Mouse (Mus musculus): ENCODE measurements around the gene Cdyl2. TPM values are rescaled to one million over a fixed set of nuclear protein-coding genes. Genes with fewer than 3 reads are reported as not detected.

Gene Cdyl2
- polyA plus RNA-seq, 1 experiment from 2014 or later = 8.6 TPM

DNA sequence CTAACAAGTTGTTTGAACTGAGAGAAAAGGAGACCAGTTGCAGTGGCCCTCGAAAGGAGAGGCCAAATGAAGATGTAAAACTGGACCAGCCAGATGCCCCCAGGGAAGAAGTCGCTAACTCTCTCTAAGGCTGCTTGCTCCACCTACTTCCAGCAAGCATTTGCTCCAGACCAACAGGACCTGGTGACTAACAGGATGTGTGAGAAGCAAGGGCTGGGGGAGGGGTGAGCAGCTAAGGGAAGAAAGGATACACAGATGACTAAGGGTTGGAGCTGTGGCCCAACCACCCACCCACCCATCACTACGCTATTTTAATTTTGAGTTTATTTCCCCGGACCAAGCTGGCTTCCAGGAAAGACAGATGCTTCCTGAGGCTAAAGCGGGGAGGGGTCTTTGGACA, 2.5 kb upstream of the Cdyl2 start:
- H3K27ac ChIP-seq (ENCODE audit: low read length) = no peak overlapping the region
- no peak overlapping the region for H3K4me2 ChIP-seq (ENCODE audit: low read length)
- H3K4me1 ChIP-seq (replicated peaks; ENCODE audit: control insufficient read depth, insufficient read depth, low read length) = peaks cover 7% of the 10 kb centered on the region
- ATAC-seq = no peak
- no peaks in the 10 kb centered on the region for H3K9me3 ChIP-seq (ENCODE audit: control insufficient read depth, low read length)
- no peak overlapping the region for H3K9ac ChIP-seq (replicated peaks; ENCODE audit: low read depth, low read length)
- no peaks in the 10 kb centered on the region for H3K27me3 ChIP-seq (replicated peaks; ENCODE audit: control insufficient read depth, insufficient read depth, low read length)
- 71% methylated on average over 5 of the region's 5 CpGs for WGBS
- H3K36me3 ChIP-seq (ENCODE audit: control insufficient read depth, insufficient read depth) = no peaks in the 10 kb centered on the region
- H3K4me3 ChIP-seq (replicated peaks; ENCODE audit: low read length) = no peak overlapping the region

DNA sequence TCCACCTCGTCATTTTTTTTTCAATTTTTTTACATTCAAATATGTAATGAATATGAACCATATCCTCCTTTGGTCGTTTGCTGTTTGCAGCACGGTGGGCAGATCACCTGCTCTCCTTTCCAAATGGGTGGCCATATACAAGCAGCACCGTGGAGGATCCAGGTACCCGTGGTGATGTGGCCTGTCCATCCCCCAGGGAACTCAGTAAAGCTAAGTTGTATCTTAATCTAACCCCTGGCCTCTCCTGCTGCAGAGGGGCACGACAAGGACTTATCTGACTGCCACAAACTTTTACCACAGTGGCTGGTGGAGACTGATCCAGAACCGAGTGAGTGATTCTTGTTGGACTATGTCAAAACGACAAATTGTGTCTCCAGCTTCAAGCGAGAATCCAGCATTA, 1.4 kb upstream of the Cdyl2 start:
- H3K4me3 ChIP-seq (replicated peaks; ENCODE audit: low read length) = no peak overlapping the region
- H3K27me3 ChIP-seq (replicated peaks; ENCODE audit: control insufficient read depth, insufficient read depth, low read length) = no peaks in the 10 kb centered on the region
- no peak overlapping the region for H3K9ac ChIP-seq (replicated peaks; ENCODE audit: low read depth, low read length)
- WGBS = 54% methylated on average over 9 of the region's 9 CpGs
- no peak for ATAC-seq
- 0 out of 2 replicates have a peak, but pooled peaks cover 2% of the 10 kb centered on the region for H3K9me3 ChIP-seq (ENCODE audit: control insufficient read depth, low read length)
- peaks cover 7% of the 10 kb centered on the region for H3K4me1 ChIP-seq (replicated peaks; ENCODE audit: control insufficient read depth, insufficient read depth, low read length)
- no peak overlapping the region for H3K4me2 ChIP-seq (ENCODE audit: low read length)
- no peak overlapping the region for H3K27ac ChIP-seq (ENCODE audit: low read length)
- H3K36me3 ChIP-seq (ENCODE audit: control insufficient read depth, insufficient read depth) = no peaks in the 10 kb centered on the region

DNA sequence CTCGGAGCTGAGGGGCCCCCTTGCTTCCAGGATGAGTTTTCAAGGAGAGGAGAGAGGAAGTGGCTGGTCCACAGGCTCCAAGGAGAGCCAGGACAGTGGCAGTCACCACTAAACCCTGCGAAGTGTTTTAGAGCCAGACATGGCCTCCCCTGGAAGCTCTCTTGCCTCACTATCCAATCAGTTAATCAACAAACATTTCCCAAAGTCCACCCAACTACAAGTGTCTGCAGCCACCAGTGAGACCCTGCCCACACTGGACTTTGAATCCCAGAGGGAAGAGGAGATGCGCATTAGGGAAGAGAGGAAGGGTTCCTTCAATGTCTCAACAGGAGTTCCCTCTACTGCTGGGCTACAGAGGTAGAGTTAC, 840 bp upstream of the Cdyl2 start:
- H3K9me3 ChIP-seq (ENCODE audit: control insufficient read depth, low read length) = peaks cover 2% of the 10 kb centered on the region; the same call in 1 of the 2 replicates
- peak overlapping the region; percentile 82 for H3K4me3 ChIP-seq (replicated peaks; ENCODE audit: low read length)
- H3K4me1 ChIP-seq (replicated peaks; ENCODE audit: control insufficient read depth, insufficient read depth, low read length) = peaks cover 7% of the 10 kb centered on the region
- peak overlapping the region; percentile 84 for H3K4me2 ChIP-seq (ENCODE audit: low read length)
- 29% methylated on average over 3 of the region's 3 CpGs for WGBS
- ATAC-seq = 0 out of 2 replicates have a peak, but pooled peaks have one; percentile 0
- H3K27ac ChIP-seq (ENCODE audit: low read length) = no peak overlapping the region
- H3K27me3 ChIP-seq (replicated peaks; ENCODE audit: control insufficient read depth, insufficient read depth, low read length) = no peaks in the 10 kb centered on the region
- peak overlapping the region; percentile 86; the same call in 1 of the 2 replicates for H3K9ac ChIP-seq (replicated peaks; ENCODE audit: low read depth, low read length)
- H3K36me3 ChIP-seq (ENCODE audit: control insufficient read depth, insufficient read depth) = no peaks in the 10 kb centered on the region; the same call in 1 of the 2 replicates

DNA sequence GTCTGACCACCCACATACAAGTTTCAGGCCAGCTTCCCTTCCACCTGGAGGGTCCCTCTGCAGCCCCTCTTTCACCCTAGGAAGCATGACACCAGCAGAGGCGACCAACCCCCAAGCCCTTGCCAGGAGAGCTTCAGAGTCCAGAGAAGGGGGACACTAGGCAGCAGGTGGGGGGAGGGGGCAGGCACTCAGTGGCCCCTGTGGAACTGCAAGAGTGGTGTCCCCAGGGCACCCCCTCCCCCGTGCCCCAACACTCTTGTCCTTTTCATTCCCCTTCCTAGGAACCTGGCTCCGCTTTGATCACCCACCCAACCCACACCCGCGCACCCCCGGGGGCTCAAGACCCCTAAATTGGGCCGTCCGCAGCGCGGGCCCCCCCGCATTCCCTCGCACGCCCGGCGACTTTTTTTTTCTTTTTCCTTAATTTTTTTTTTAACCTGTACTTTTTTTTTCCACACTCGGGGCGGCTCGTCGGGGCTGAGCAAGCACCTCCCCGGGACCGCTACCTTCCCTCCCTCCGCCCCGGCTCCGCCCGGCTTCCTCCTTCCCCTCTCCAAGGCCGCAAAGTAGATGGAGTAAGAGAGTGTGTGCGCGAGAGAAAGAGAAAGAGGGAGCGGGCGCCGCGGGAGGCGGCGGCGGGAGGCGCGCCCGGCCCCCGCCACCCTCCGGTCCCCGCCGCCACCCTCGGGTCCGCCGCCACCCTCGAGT, 661 bp downstream of the Cdyl2 start:
- 1% methylated on average over 41 of the region's 46 CpGs for WGBS
- Histone ChIP-seq H3K4me2 (ENCODE audit: low read length) (peak overlapping the region; percentile 84), H3K27me3 (replicated peaks; ENCODE audit: control insufficient read depth, insufficient read depth, low read length) (no peaks in the 10 kb centered on the region), H3K9me3 (ENCODE audit: control insufficient read depth, low read length) (peaks cover 2% of the 10 kb centered on the region; the same call in 1 of the 2 replicates), H3K4me3 (replicated peaks; ENCODE audit: low read length) (peak overlapping the region; percentile 82), H3K36me3 (ENCODE audit: control insufficient read depth, insufficient read depth) (no peaks in the 10 kb centered on the region; the same call in 1 of the 2 replicates), H3K4me1 (replicated peaks; ENCODE audit: control insufficient read depth, insufficient read depth, low read length) (peaks cover 7% of the 10 kb centered on the region), H3K27ac (ENCODE audit: low read length) (peak overlapping the region; percentile 78), H3K9ac (replicated peaks; ENCODE audit: low read depth, low read length) (peak overlapping the region; percentile 86)
- ATAC-seq = peak; percentile 75

DNA sequence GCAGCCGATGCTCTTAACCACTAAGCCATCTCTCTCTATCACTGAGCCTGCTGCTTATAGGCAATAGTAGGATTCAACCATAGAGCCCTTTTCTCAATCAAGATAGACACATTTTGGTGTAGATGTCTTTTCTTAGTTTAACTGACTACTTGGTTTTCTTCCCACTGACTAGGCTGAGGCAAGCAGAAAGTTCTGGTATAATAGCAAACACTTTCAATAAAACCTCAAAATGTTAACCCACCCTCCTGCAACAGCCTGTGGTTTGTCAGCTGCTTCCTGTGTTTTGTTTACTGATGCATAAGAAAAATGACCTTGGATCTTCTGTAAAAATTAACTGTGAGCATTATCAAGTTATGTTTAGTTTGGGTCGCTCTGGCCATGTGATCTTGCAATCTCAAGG, 11.3 kb downstream of the Cdyl2 start:
- Histone ChIP-seq H3K36me3 (ENCODE audit: control insufficient read depth, insufficient read depth) (no peaks in the 10 kb centered on the region), H3K27ac (ENCODE audit: low read length) (no peak overlapping the region), H3K4me2 (ENCODE audit: low read length) (no peak overlapping the region), H3K4me3 (replicated peaks; ENCODE audit: low read length) (no peak overlapping the region), H3K27me3 (replicated peaks; ENCODE audit: control insufficient read depth, insufficient read depth, low read length) (no peaks in the 10 kb centered on the region), H3K4me1 (replicated peaks; ENCODE audit: control insufficient read depth, insufficient read depth, low read length) (no peaks in the 10 kb centered on the region), H3K9me3 (ENCODE audit: control insufficient read depth, low read length) (peaks cover 6% of the 10 kb centered on the region; the same call in 1 of the 2 replicates), H3K9ac (replicated peaks; ENCODE audit: low read depth, low read length) (no peak overlapping the region)
- 94% methylated on average over 2 of the region's 2 CpGs for WGBS
- ATAC-seq = no peak

DNA sequence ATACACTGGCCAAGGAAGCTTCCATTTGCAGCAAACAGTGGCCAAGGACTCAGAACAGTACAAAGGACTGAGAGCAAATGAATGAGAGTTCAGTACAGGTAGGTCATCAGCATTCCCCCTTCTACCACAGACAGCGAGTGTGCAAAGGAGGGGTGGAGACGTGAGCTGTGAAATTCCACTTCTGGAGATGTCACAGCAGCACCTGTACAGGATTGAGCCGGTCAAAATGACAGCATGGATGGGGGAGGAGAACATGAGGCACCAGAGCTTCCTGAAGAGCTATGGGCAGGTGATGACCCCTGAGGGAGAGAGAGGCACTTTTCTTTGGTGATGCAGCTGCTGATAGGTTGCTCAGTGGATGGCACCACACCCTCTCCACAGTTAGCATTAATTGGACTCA, 25.3 kb downstream of the Cdyl2 start:
- no peaks in the 10 kb centered on the region for H3K4me1 ChIP-seq (replicated peaks; ENCODE audit: control insufficient read depth, insufficient read depth, low read length)
- no peaks in the 10 kb centered on the region for H3K27me3 ChIP-seq (replicated peaks; ENCODE audit: control insufficient read depth, insufficient read depth, low read length)
- no peak overlapping the region for H3K4me2 ChIP-seq (ENCODE audit: low read length)
- no peak overlapping the region for H3K4me3 ChIP-seq (replicated peaks; ENCODE audit: low read length)
- peaks cover 4% of the 10 kb centered on the region for H3K9me3 ChIP-seq (ENCODE audit: control insufficient read depth, low read length)
- H3K36me3 ChIP-seq (ENCODE audit: control insufficient read depth, insufficient read depth) = no peaks in the 10 kb centered on the region
- no peak overlapping the region for H3K9ac ChIP-seq (replicated peaks; ENCODE audit: low read depth, low read length)
- 94% methylated on average over 3 of the region's 3 CpGs for WGBS
- no peak overlapping the region for H3K27ac ChIP-seq (ENCODE audit: low read length)
- ATAC-seq = no peak

DNA sequence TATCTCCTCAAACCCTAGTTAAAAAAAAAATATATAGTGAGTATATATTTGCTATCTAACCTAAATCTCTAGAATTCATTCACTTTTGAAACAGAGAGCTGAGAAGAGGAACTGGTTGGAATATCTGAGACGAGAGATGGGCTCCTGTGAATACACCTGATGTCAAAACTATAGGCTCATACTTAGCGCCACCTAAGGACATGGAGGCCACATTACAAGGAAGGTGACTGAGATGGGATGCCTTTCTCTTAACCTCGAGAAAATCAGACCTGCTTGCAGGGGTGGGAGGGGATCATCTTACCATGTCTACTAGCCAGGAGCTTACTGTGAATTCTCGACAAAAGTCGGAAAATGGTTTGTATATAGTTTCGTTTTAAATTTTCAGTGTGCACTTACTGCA, 30.3 kb downstream of the Cdyl2 start:
- ATAC-seq = no peak
- H3K9ac ChIP-seq (replicated peaks; ENCODE audit: low read depth, low read length) = no peak overlapping the region
- no peaks in the 10 kb centered on the region for H3K36me3 ChIP-seq (ENCODE audit: control insufficient read depth, insufficient read depth)
- 86% methylated on average over 6 of the region's 6 CpGs for WGBS
- H3K27ac ChIP-seq (ENCODE audit: low read length) = no peak overlapping the region
- H3K4me2 ChIP-seq (ENCODE audit: low read length) = no peak overlapping the region
- H3K9me3 ChIP-seq (ENCODE audit: control insufficient read depth, low read length) = no peaks in the 10 kb centered on the region
- H3K4me1 ChIP-seq (replicated peaks; ENCODE audit: control insufficient read depth, insufficient read depth, low read length) = no peaks in the 10 kb centered on the region
- H3K27me3 ChIP-seq (replicated peaks; ENCODE audit: control insufficient read depth, insufficient read depth, low read length) = no peaks in the 10 kb centered on the region
- H3K4me3 ChIP-seq (replicated peaks; ENCODE audit: low read length) = no peak overlapping the region

DNA sequence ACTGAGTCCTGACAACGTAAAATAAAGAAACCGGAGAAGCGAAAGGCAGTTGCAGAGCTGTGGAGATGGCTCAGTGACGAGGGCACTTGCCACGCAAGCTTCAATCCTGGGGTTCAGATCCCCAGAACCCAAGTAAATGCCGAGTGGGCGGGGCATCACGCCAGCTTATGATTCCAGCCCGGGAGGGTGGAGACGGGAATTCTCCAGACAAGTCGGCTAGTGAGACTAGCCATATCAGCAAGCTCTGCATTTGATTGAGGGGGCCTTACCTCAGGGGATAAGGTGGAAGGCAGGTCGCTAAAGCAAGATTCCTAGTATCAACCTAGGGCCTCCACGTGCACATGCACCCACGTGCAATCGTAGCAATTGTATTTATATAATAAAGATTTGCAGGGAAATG, 39.9 kb downstream of the Cdyl2 start:
- no peaks in the 10 kb centered on the region for H3K4me1 ChIP-seq (replicated peaks; ENCODE audit: control insufficient read depth, insufficient read depth, low read length)
- H3K4me3 ChIP-seq (replicated peaks; ENCODE audit: low read length) = no peak overlapping the region
- H3K27me3 ChIP-seq (replicated peaks; ENCODE audit: control insufficient read depth, insufficient read depth, low read length) = no peaks in the 10 kb centered on the region
- no peaks in the 10 kb centered on the region for H3K9me3 ChIP-seq (ENCODE audit: control insufficient read depth, low read length)
- H3K27ac ChIP-seq (ENCODE audit: low read length) = no peak overlapping the region
- no peaks in the 10 kb centered on the region for H3K36me3 ChIP-seq (ENCODE audit: control insufficient read depth, insufficient read depth)
- no peak overlapping the region for H3K9ac ChIP-seq (replicated peaks; ENCODE audit: low read depth, low read length)
- WGBS = 82% methylated on average over 15 of the region's 15 CpGs
- no peak overlapping the region for H3K4me2 ChIP-seq (ENCODE audit: low read length)
- no peak for ATAC-seq

DNA sequence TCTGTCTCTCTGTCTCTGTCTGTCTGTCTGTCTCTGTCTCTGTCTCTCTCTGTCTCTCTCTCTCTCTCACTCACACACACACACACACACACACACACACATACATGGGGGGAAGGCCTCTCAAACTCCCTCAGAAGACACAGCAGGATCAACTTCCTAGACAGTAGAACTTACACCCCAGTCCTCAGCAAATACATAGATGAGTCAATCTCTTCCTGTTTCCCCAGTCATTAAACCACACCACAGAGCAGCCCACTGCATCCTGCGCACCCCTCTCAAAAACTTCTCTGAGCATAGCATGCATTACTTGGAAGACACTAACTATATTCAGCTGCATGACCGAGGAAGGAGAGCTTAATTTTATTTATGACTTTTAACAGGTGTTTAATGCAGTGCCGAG, 43.0 kb downstream of the Cdyl2 start:
- WGBS = 92% methylated on average over 3 of the region's 3 CpGs
- Histone ChIP-seq H3K9me3 (ENCODE audit: control insufficient read depth, low read length) (no peaks in the 10 kb centered on the region), H3K4me2 (ENCODE audit: low read length) (no peak overlapping the region), H3K36me3 (ENCODE audit: control insufficient read depth, insufficient read depth) (no peaks in the 10 kb centered on the region), H3K27me3 (replicated peaks; ENCODE audit: control insufficient read depth, insufficient read depth, low read length) (no peaks in the 10 kb centered on the region), H3K4me3 (replicated peaks; ENCODE audit: low read length) (no peak overlapping the region), H3K4me1 (replicated peaks; ENCODE audit: control insufficient read depth, insufficient read depth, low read length) (no peaks in the 10 kb centered on the region), H3K9ac (replicated peaks; ENCODE audit: low read depth, low read length) (no peak overlapping the region), H3K27ac (ENCODE audit: low read length) (no peak overlapping the region)
- ATAC-seq = no peak

DNA sequence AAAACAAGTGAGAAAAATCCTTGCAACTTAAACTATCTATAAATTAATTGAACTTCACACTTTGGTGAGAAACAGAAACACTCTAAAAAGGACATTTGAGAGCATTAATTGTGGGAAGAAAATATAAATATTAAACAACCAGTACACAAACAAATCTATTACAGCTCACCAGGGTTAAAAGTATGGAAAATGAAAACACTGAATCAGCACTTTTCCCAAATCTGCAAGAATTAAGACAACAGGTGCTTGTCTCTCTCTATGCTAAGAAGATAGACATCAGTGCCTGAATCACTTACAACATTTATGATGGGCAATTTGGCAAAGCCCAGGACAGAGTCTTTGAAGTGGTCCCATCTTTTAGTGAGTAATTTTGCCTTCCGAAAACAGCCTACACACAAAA, 56.6 kb downstream of the Cdyl2 start:
- no peak overlapping the region for H3K27ac ChIP-seq (ENCODE audit: low read length)
- no peak for ATAC-seq
- no peak overlapping the region for H3K4me3 ChIP-seq (replicated peaks; ENCODE audit: low read length)
- H3K9ac ChIP-seq (replicated peaks; ENCODE audit: low read depth, low read length) = no peak overlapping the region
- no peaks in the 10 kb centered on the region for H3K9me3 ChIP-seq (ENCODE audit: control insufficient read depth, low read length)
- H3K4me1 ChIP-seq (replicated peaks; ENCODE audit: control insufficient read depth, insufficient read depth, low read length) = no peaks in the 10 kb centered on the region
- H3K4me2 ChIP-seq (ENCODE audit: low read length) = no peak overlapping the region
- H3K36me3 ChIP-seq (ENCODE audit: control insufficient read depth, insufficient read depth) = no peaks in the 10 kb centered on the region
- 97% methylated on average over 1 of the region's 1 CpGs for WGBS
- H3K27me3 ChIP-seq (replicated peaks; ENCODE audit: control insufficient read depth, insufficient read depth, low read length) = no peaks in the 10 kb centered on the region
